Mouse (Mus musculus) ES-E14 (cell line): ENCODE data around the gene Rmi2. TPM values are rescaled to one million over a fixed set of nuclear protein-coding genes. Genes with fewer than 3 reads are reported as not detected.

ENCODE experiments used
- DNase-seq: peaks from one replicate; pipeline ENCODE4 v3.0.0-alpha.2; 2013; ENCODE audit warnings: low read depth, low spot score
- H3K27ac ChIP-seq: 2 replicates; pipeline ENCODE4 v1.5.1; 2012; ENCODE audit warnings: low read depth, mild to moderate bottlenecking, low read length, moderate library complexity, mixed read lengths; ENCODE audit not compliant: poor library complexity, insufficient read depth, severe bottlenecking
- H3K36me3 ChIP-seq: 2 replicates; pipeline ENCODE4 v1.6.1; 2012; ENCODE audit warnings: mild to moderate bottlenecking, low read length, moderate library complexity, mixed read lengths; ENCODE audit not compliant: control insufficient read depth, poor library complexity, insufficient read depth, severe bottlenecking
- H3K4me1 ChIP-seq, 2 experiments: fragments of 150-350 bp in 1 of 2; sonication (generic) in 1 of 2; 2 replicates each; pipeline ENCODE4 v1.6.1; 2012; ENCODE audit warnings: low read length in 2 of 2, mild to moderate bottlenecking in 1 of 2, mixed read lengths in 1 of 2; ENCODE audit not compliant: control insufficient read depth in 2 of 2, insufficient read depth in 2 of 2, poor library complexity in 1 of 2
- H3K4me3 ChIP-seq, 2 experiments: fragments of 150-350 bp in 1 of 2; sonication (generic) in 1 of 2; 2 replicates each; pipeline ENCODE4 v1.5.1; 2012; ENCODE audit warnings: low read length in 2 of 2, low read depth in 1 of 2, mild to moderate bottlenecking in 1 of 2, mixed read lengths in 1 of 2; ENCODE audit not compliant: insufficient read depth in 1 of 2, poor library complexity in 1 of 2, severe bottlenecking in 1 of 2
- H3K9ac ChIP-seq: 2 replicates; pipeline ENCODE4 v1.6.1; 2012; ENCODE audit warnings: low read depth, mild to moderate bottlenecking, low read length, mixed read lengths; ENCODE audit not compliant: poor library complexity, insufficient read depth, severe bottlenecking
- H3K9me3 ChIP-seq: fragments of 150-350 bp; sonication (generic); 2 replicates; pipeline ENCODE4 v1.6.1; 2012; ENCODE audit warnings: low read depth, mild to moderate bottlenecking, low read length; ENCODE audit not compliant: control insufficient read depth, insufficient read depth
- CHD2 ChIP-seq: IDR thresholded peaks from 2 replicates; pipeline ENCODE4 v1.6.1; 2014; ENCODE audit warnings: mild to moderate bottlenecking, low read depth, low read length, inconsistent platforms
- HCFC1 ChIP-seq: IDR thresholded peaks from 2 replicates; pipeline ENCODE4 v1.6.1; 2012; ENCODE audit warnings: low read length, inconsistent platforms, borderline replicate concordance; ENCODE audit not compliant: insufficient read depth
- MAFK ChIP-seq: IDR thresholded peaks from 2 replicates; pipeline ENCODE4 v1.6.1; 2014; ENCODE audit warnings: mild to moderate bottlenecking, low read depth, low read length, inconsistent platforms; ENCODE audit not compliant: insufficient read depth
- ZC3H11A ChIP-seq: IDR thresholded peaks from 2 replicates; pipeline ENCODE4 v1.6.1; 2012; ENCODE audit warnings: low read depth, mild to moderate bottlenecking, inconsistent platforms, low read length, borderline replicate concordance
- ZNF384 ChIP-seq: IDR thresholded peaks from 2 replicates; pipeline ENCODE4 v1.6.1; 2012; ENCODE audit warnings: low read depth, low read length, inconsistent platforms
- in situ Hi-C, 2 experiments: fragments of 600-800 bp; cut with MboI; formaldehyde crosslinking; loops; one replicate each; pipeline ENCODE4 v1.15.1; 2025; ENCODE audit warnings: low sequenced_read_pairs in 2 of 2, inconsistent platforms in 1 of 2; ENCODE audit not compliant: unreplicated experiment in 2 of 2
- total RNA-seq: library from RNA; depleted of rRNA; stranded (reverse); fragments of 300-350 nt; gene quantifications from 2 replicates; pipeline ENCODE4 v1.2.3, GENCODE M21; 2012; rRNA removed

The Rmi2 gene
- total RNA-seq: 2.9 and 3.3 TPM in 2 replicates

DNA sequence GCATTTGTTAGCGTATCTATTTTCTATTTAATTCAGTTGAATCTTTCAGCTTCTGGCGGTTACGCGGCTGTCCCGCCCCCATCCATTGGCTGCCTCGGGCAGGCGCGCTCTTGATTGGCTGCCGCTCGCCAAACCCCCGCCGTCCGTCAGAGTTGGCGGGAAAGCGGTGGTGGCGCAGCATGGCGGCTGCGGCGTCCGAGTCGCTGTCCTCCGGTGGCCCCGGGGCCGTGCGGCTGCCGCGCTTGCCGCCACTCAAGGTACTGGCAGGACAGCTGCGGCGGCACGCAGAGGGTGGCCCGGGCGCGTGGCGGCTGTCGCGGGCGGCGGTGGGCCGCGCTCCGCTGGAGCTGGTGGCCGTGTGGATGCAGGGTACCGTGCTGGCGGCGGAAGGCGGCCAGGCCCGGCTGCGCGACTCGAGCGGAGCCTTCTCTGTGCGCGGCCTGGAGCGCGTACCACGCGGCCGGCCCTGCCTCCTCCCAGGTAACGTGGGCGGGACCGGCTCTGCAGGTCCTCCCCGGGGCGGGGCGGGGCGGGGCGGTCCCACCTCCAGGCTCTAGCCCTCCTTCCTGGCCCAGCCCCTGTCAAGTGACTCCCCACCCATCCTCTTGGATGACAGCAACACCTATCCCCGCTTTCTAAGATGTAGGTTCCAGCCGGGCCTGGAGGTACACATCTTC, at the start of gene Rmi2:
Rmi2 (plus strand) TSS at position 149 of the 677 bp plus-strand sequence.
- in situ Hi-C loops: no loop called here
- H3K9me3 ChIP-seq: no peaks in the 10 kb centered on the region
- peaks cover 2 to 4% of the 10 kb centered on the region in 2 experiments; a peak in 2 of 4 replicates for H3K4me1 ChIP-seq
- TF ChIP-seq CHD2 (no peak), ZNF384 (no peak), HCFC1 (no peak; the same call in 1 of the 2 replicates), MAFK (no peak), ZC3H11A (no peak)
- DNase-seq: peak; percentile 69
- H3K36me3 ChIP-seq: no peaks in the 10 kb centered on the region
- peak within 1 kb of the TSS; percentile 95 for H3K9ac ChIP-seq
- peak within 1 kb of the TSS; percentile 65 to 95 for H3K4me3 ChIP-seq
- peak within 1 kb of the TSS; percentile 90 for H3K27ac ChIP-seq

- in situ Hi-C loops: loop anchor here in 1 of 2 experiments (10.0 kb wide), 1 partner anchor 371 kb away; the partner anchor contains the start of gene Nubp1
- no peak for TF ChIP-seq MAFK
- TF ChIP-seq CHD2: no peak
- no peak for TF ChIP-seq HCFC1
- TF ChIP-seq ZC3H11A: no peak
- TF ChIP-seq ZNF384: no peak
- H3K4me1 ChIP-seq: peaks cover 7 to 18% of the 10 kb centered on the region in 2 experiments; a peak in 2 of 4 replicates
These were observed 49.3 kb upstream of the Rmi2 start, which contains the start of gene Socs1 for GRCm38 (mm10) chr16:10785371-10786231. Gene Socs1 (minus strand): TSS chr16:10785536.

GRCm38 (mm10) chr16:10786288-10786687, 48.6 kb upstream of the Rmi2 start:
- Histone ChIP-seq H3K9me3 (no peaks in the 10 kb centered on the region), H3K9ac (peak overlapping the region; percentile 50; the same call in 1 of the 2 replicates), H3K36me3 (no peaks in the 10 kb centered on the region), H3K4me3 (peak overlapping the region; percentile 81 to 98), H3K4me1 (peaks cover 7 to 18% of the 10 kb centered on the region in 2 experiments; a peak in 2 of 4 replicates), H3K27ac (0 out of 2 replicates have a peak overlapping the region, but pooled peaks have one; percentile 47)
- in situ Hi-C loops: loop anchor here in 1 of 2 experiments (10.0 kb wide), 1 partner anchor 371 kb away; the partner anchor contains the start of gene Nubp1
- DNase-seq: peak; percentile 81
- peak; percentile 51; the same call in 1 of the 2 replicates for TF ChIP-seq ZC3H11A
- TF ChIP-seq MAFK: no peak

More at GRCm38 (mm10) chr16:10785371-10786231, 49.3 kb upstream of the Rmi2 start, which contains the start of gene Socs1:
- DNase-seq: peak; percentile 80
- Histone ChIP-seq H3K4me3 (peak within 1 kb of the TSS; percentile 81 to 98), H3K27ac (peak within 1 kb of the TSS; percentile 47; the same call in 1 of the 2 replicates), H3K9ac (peak within 1 kb of the TSS; percentile 77), H3K36me3 (no peaks in the 10 kb centered on the region), H3K9me3 (no peaks in the 10 kb centered on the region)

DNA sequence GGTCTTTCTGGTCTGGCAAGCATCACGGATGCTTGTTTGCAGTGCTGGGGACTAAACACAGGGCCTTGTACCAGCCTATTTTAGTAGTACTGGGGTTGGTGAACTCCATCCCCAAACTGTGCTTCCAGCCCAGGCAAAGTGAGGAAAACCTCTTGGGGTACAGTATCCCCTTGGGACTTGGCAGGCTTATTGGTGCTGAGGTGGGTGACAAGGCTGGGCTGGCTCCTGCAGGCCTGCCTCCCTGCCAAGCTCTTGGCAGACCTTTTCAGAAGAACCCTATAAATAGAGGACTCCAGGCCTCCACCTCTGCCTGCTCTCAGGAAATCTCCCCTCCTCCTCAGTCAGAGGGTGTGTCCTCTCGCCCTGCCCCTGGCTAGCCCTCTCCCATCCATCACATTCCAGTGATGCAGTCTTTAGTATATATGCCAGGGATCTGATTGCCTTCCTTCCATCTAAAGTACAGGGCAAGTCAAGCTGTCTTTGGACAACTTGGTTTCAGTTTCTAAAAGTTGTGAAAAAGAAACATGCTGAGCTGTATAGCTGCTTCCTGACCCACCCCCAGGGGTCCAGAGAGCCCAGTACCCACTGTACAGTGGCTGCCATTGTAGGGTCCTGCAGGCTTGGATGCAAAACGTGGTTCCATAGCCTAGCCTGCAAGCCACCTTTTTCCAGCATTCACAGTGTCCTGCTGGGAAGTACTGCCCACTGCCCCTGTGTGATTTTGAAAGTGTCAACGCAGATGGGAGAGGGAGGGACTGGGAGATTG, 47.9 kb upstream of the Rmi2 start:
- Histone ChIP-seq H3K4me1 (peaks cover 7 to 18% of the 10 kb centered on the region in 2 experiments; a peak in 2 of 4 replicates), H3K4me3 (0 out of 4 replicates have a peak overlapping the region, but pooled peaks of 1 of the 2 experiments have one; percentile 19), H3K27ac (no peak overlapping the region), H3K36me3 (no peaks in the 10 kb centered on the region), H3K9me3 (no peaks in the 10 kb centered on the region), H3K9ac (no peak overlapping the region)
- no peak for DNase-seq
- in situ Hi-C loops: loop anchor here in 1 of 2 experiments (10.0 kb wide), 1 partner anchor 372 kb away; the partner anchor contains the start of gene Nubp1
- TF ChIP-seq MAFK: no peak
- TF ChIP-seq HCFC1: no peak
- TF ChIP-seq CHD2: no peak
- TF ChIP-seq ZNF384: no peak
